Mouse (Mus musculus): ENCODE data around the gene Zfp768.
"Not testable (repeated sequence)": the region's sequence is repeated elsewhere in the genome, so short reads cannot be mapped to it uniquely, and the experiment has no call there.

DNA sequence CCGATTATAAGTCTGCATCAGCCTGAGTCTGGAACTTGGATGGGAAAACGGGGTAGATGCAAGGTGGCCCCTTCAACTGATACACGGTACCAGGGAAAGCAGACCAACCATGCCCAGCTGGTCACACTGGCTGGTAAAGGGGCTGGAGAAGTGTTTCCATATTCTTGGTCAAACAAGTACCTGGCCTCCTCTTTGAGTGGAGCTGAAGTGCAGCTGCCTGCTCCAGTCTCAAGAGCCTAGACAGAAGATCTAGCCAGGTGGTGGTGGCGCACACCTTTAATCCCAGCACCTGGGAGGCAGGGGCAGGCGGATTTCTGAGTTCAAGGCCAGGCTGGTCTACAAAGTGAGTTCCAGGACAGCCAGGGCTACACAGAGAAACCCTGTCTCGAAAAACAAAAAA lies 3.5 kb downstream of the Zfp768 start:
- TF ChIP-seq CTCF (IDR thresholded peaks at IDR 0.05; ENCODE audit: borderline replicate concordance, insufficient read depth, low read length); POLR2A (IDR thresholded peaks at IDR 0.05; ENCODE audit: low read depth, low read length): not testable (repeated sequence)

All from embryonic fibroblast, embryonic 13.5 days (primary cell).